Mouse (Mus musculus) thymus, postnatal 25 days (tissue): ENCODE measurements at regions not wholly inside any gene's neighbourhood (a gene's known extent, or its start where the extent isn't known, plus 50 kb on each side); places are given as distances from the start of the nearest gene placed in this dataset.

Experiments
- DNase-seq: peaks from one replicate; pipeline ENCODE4 v3.0.0; 2022

DNA sequence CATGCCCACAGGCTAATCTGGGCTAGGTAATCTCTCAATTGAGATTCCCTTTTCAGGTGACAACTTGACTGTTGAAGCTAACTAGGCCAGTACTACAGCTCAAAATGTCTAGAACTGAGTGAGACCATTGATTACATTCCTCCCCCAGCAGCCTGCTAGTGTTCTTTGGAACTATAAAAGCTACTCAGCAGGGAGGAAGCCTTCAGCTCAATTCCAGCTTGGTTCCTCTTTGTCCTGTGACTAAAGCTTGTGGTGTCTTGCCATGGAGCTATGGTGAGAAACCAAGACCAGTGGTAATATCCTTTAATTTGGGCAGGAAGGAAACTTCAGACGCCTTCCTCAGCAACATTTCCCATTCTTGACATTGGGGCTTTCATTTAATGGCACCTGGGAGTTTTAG lies 52.9 kb upstream of the Ccser1 start:
- DNase-seq: no peak

- DNase-seq: no peak
These were observed 51.9 kb upstream of the Ccser1 start for GRCm38 (mm10) chr6:61128211-61128610.
